Mouse (Mus musculus): ENCODE results near the gene Rfx4.

DNA sequence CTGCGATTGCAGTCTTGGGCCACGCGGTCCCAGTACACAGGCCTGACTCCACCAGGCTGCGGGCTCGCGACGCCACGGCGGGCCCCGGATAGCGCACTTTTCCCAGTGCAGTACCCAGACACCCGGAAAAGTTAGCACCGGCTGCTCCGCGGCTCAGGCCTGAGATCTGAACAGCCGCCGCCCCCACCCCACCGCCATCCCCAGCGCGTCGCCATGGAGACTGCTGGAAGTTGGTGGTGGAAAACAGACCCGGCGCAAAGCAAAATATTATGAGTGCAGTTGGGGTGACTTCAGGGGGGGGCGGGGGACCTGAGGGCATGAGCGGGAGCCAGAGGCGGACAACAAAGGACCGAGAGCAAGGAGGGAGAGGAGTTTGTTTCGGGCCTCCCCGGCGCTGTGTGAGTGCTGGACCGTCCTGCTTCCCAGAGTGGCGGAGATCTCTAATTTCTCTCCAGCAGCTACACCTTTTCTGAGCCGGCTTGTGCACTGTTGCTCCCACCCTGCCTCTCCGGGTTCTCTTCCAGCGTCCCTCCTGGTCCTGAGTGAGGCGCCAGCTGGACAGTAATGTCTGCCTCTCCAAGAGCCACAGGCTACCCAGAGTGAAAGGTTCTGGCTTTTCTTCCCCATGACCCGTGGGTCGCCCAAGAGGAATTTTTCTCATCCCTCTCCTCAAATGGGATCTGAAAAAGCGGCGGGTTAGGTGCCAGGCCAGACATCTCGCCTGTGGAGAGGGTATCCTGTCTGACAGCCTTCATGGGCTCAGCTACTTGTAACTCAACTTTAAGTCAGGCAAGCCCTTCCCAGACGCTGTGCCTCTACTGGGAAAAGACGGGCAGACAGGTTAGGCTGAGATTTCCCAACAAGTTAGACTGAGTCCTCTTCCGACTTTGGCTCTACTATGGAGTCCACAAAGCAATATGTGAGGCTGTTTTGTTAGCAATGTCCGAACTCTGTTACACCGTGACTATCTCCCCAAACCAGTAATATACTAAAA, 4.6 kb downstream of the Rfx4 start:
- TF ChIP-seq CTCF (IDR thresholded peaks at IDR 0.05) (no peak), EP300 (IDR thresholded peaks at IDR 0.05) (no peak)
